Mouse (Mus musculus) T-helper 2 cell (primary cell): ENCODE data around the gene Hsd3b4.
"Not testable (repeated sequence)": the region's sequence is repeated elsewhere in the genome, so short reads cannot be mapped to it uniquely, and the experiment has no call there.

Experiments used
- in situ Hi-C: fragments of 300-600 bp; cut with MboI, MseI; formaldehyde crosslinking; loops from one replicate; pipeline ENCODE4 v1.15.1; 2025; ENCODE audit warnings: high pct_unique_total_duplicates

The Hsd3b4 gene

DNA sequence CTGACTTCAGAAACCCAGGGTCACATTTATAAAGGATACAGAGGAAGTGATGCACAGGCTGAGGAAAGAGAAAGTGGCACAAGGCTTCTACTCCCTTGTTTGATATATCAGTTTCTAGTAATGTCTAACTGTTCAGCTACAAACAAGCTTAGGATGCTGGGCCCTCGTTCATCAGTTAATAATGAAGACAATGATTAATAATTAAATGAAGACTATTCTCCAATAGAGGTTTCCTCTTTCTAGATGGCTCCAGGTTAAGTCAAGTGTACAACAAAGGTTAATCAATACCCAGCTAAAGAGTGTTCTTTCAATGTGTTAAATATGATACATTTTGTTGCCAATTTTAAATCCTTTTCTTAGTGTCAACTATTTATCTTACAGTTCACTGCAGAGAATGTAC lies at the start of gene Hsd3b4:
Hsd3b4 (minus strand) TSS at position 101 of the 400 bp plus-strand sequence.
- in situ Hi-C loops, result not testable (repeated sequence)

DNA sequence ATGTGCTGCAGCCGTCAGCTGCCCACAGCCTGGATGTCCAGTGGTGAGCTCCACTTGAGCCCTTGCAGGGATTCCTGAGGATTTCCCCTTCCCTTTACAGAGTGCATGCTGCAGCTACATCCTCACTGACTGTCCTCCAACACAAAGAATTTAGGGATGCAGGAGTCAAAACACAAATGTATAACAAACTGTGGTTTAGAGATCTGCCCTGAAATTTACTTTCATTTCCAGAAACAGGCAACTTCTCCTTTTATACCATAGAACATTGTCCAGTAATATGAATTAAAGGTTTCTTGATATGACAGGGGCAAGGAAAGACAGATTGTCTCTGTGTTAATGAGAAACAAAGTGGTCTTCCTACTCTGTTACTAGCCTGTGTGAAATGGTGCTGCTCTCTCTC lies 40.5 kb upstream of the Hsd3b4 start:
- in situ Hi-C loops, result loop anchor here (10.0 to 25.0 kb wide), 2 partner anchors 106 to 189 kb away; no protein-coding TSS in a partner anchor

DNA sequence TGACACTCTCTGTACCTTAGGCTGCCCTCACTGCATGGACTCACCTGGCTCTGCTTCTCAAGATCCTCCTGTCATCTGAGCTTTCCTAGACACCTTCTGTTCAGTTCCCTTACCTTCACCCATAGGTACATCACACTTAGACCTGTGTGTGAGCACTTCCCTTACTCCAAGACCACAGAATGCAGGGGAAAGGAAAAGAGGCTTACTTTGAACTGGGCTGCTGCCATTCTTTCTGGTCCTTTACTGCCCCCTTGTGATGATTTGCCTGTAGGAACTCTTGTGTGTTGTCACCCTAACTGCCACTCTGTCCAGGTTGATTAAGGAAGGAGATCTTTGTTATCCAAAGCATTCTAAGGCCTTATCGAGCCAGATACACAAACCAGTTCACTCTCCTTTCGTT lies 39.9 kb upstream of the Hsd3b4 start:
- in situ Hi-C loops, result loop anchor here (10.0 to 25.0 kb wide), 2 partner anchors 105 to 188 kb away; no protein-coding TSS in a partner anchor

DNA sequence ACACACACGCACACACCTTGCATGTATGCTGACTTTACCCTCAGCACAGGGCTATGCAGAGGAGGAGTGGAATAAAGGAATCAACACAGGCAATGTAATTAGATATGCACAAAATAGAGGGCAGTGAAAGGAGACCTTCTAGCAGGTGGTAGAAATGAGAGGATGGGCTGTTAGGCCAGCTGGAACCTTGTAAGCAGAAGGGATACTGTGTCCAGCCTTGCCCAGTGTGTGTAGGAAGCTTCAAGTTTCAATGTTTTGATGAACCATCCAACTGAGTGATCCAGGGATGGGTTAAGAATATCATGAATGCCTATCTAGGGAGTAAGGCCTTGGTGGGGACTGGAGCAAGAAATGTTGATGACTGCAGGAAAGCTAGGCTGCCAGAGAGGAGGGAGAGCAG lies 38.2 kb upstream of the Hsd3b4 start:
- in situ Hi-C loops, result not testable (repeated sequence)

DNA sequence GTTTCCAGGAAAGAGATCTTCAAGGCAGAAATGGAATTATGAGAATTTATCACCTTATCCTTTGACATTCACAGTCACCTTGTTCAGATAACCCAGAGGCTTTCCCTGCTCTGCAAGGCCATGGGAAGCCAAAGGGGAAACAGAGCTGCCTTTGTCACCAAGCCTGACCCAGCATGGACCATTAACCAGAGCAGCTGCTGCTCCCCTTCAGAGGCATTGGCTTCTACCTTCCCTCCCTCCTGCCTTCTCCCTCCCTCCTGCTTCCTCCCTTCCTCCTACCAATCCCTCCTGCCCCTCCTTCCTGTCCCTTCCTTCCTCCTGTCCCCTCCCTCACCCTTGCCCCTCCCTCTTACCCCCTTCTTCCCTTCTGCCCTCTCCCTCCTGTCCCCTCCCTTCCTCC lies 37.3 kb upstream of the Hsd3b4 start:
- in situ Hi-C loops, result not testable (repeated sequence)

DNA sequence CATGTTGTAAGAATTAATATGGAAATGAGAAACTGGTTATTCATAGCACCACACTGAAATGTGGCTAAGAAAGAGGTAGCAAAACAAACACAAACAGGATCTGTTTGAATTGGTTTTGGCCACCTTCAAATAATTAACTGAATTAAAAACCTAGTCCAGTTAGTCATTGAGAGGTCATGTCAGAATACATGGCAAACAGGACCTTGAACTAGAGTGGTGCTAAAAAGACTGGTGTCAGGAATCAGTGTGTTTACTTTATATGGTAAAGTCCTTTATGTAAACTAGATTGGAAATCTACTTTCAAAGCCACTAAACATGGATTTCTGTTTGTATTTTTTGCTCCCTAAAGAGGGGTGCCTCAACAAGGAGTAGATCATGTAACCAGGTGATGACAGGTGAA lies 14.7 kb upstream of the Hsd3b4 start:
- in situ Hi-C loops, result loop anchor here (5.0 kb wide), 2 partner anchors 57 to 58 kb away; no protein-coding TSS in a partner anchor

DNA sequence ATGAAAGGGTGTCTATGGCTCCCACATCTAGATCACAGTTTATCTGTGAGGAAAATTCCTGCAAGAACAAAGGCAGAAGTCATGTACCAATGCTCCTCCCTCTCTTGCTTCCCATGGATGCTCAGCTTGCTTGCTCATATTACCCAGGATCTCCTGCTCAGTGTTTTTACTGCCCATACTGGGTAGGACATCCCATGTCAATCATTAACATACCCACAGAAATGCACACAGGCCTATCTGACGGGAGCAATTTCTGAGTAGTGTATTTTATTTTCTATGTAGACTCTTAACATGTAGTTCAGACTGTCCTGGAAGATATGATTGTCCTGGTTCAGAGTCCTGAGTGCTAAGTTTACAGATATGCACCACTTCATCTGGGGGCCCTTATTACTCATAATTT lies 14.2 kb upstream of the Hsd3b4 start:
- in situ Hi-C loops, result loop anchor here (5.0 kb wide), 2 partner anchors 57 to 58 kb away; no protein-coding TSS in a partner anchor

DNA sequence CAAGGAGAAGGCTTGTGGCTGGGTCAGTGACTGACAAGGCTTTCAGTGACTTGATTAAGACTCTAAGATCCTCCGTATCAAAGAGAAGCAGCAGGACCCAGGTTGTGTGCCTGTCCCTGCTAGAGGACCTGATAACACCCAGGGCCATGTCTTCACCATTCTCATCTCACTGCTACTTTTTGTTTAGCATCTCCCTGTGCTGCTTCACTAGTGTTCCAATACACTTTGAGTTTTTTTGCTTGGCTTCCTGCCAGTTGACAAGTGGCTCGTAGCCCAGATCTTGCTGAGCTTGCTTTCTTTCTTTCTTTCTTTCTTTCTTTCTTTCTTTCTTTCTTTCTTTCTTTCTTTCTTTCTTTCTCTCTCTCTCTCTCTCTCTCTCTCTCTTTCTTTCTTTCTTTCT lies 12.5 kb upstream of the Hsd3b4 start:
- in situ Hi-C loops, result loop anchor here (5.0 kb wide), 2 partner anchors 55 to 60 kb away; no protein-coding TSS in a partner anchor

DNA sequence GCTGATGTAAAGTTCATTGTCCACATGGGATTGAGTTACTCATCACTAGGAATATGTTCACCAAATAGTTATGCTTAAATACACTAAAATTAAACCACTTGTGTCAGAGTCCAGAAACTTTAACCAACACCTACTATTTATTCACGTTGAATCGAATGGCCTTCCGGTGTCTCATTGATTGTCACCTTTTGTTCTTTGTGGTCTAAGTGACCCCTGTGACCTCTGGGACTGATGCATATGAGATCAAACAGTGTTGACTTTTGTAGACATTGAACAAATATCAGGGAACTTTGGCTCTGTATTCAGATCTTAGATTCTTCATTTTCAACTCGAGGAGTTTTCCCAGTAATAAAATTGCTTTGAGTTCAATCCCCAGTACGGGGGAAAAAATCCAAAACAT lies 3.1 kb downstream of the Hsd3b4 start:
- in situ Hi-C loops, result not testable (repeated sequence)

DNA sequence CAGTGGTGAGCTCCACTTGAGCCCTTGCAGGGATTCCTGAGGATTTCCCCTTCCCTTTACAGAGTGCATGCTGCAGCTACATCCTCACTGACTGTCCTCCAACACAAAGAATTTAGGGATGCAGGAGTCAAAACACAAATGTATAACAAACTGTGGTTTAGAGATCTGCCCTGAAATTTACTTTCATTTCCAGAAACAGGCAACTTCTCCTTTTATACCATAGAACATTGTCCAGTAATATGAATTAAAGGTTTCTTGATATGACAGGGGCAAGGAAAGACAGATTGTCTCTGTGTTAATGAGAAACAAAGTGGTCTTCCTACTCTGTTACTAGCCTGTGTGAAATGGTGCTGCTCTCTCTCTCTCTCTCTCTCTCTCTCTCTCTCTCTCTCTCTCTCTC lies 12.9 kb downstream of the Hsd3b4 start:
- in situ Hi-C loops, result loop anchor here (10.0 kb wide), 1 partner anchor 53 kb away; no protein-coding TSS in a partner anchor

DNA sequence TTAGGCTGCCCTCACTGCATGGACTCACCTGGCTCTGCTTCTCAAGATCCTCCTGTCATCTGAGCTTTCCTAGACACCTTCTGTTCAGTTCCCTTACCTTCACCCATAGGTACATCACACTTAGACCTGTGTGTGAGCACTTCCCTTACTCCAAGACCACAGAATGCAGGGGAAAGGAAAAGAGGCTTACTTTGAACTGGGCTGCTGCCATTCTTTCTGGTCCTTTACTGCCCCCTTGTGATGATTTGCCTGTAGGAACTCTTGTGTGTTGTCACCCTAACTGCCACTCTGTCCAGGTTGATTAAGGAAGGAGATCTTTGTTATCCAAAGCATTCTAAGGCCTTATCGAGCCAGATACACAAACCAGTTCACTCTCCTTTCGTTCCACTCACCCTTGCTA lies 13.6 kb downstream of the Hsd3b4 start:
- in situ Hi-C loops, result loop anchor here (10.0 kb wide), 1 partner anchor 52 kb away; no protein-coding TSS in a partner anchor

DNA sequence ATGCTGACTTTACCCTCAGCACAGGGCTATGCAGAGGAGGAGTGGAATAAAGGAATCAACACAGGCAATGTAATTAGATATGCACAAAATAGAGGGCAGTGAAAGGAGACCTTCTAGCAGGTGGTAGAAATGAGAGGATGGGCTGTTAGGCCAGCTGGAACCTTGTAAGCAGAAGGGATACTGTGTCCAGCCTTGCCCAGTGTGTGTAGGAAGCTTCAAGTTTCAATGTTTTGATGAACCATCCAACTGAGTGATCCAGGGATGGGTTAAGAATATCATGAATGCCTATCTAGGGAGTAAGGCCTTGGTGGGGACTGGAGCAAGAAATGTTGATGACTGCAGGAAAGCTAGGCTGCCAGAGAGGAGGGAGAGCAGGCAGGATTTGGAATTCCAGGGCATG lies 15.3 kb downstream of the Hsd3b4 start:
- in situ Hi-C loops, result loop anchor here (10.0 kb wide), 1 partner anchor 50 kb away; no protein-coding TSS in a partner anchor

DNA sequence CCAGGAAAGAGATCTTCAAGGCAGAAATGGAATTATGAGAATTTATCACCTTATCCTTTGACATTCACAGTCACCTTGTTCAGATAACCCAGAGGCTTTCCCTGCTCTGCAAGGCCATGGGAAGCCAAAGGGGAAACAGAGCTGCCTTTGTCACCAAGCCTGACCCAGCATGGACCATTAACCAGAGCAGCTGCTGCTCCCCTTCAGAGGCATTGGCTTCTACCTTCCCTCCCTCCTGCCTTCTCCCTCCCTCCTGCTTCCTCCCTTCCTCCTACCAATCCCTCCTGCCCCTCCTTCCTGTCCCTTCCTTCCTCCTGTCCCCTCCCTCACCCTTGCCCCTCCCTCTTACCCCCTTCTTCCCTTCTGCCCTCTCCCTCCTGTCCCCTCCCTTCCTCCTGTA lies 16.1 kb downstream of the Hsd3b4 start:
- in situ Hi-C loops, result loop anchor here (10.0 kb wide), 1 partner anchor 49 kb away; no protein-coding TSS in a partner anchor

DNA sequence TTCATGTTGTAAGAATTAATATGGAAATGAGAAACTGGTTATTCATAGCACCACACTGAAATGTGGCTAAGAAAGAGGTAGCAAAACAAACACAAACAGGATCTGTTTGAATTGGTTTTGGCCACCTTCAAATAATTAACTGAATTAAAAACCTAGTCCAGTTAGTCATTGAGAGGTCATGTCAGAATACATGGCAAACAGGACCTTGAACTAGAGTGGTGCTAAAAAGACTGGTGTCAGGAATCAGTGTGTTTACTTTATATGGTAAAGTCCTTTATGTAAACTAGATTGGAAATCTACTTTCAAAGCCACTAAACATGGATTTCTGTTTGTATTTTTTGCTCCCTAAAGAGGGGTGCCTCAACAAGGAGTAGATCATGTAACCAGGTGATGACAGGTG lies 38.8 kb downstream of the Hsd3b4 start:
- in situ Hi-C loops, result not testable (repeated sequence)

DNA sequence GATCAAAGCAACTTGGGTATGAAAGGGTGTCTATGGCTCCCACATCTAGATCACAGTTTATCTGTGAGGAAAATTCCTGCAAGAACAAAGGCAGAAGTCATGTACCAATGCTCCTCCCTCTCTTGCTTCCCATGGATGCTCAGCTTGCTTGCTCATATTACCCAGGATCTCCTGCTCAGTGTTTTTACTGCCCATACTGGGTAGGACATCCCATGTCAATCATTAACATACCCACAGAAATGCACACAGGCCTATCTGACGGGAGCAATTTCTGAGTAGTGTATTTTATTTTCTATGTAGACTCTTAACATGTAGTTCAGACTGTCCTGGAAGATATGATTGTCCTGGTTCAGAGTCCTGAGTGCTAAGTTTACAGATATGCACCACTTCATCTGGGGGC lies 39.3 kb downstream of the Hsd3b4 start:
- in situ Hi-C loops, result not testable (repeated sequence)

DNA sequence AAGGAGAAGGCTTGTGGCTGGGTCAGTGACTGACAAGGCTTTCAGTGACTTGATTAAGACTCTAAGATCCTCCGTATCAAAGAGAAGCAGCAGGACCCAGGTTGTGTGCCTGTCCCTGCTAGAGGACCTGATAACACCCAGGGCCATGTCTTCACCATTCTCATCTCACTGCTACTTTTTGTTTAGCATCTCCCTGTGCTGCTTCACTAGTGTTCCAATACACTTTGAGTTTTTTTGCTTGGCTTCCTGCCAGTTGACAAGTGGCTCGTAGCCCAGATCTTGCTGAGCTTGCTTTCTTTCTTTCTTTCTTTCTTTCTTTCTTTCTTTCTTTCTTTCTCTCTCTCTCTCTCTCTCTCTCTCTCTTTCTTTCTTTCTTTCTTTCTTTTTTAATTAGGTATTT lies 41.0 kb downstream of the Hsd3b4 start:
- in situ Hi-C loops, result loop anchor here (5.0 kb wide), 2 partner anchors 53 to 108 kb away; no protein-coding TSS in a partner anchor

DNA sequence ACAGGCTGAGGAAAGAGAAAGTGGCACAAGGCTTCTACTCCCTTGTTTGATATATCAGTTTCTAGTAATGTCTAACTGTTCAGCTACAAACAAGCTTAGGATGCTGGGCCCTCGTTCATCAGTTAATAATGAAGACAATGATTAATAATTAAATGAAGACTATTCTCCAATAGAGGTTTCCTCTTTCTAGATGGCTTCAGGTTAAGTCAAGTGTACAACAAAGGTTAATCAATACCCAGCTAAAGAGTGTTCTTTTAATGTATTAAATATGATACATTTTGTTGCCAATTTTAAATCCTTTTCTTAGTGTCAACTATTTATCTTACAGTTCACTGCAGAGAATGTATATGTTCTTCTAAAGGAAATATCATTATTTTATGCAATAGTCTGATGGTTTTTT lies 53.3 kb downstream of the Hsd3b4 start, which contains the start of gene Gm4450:
Gm4450 (minus strand) TSS at position 101 of the 400 bp plus-strand sequence.
- in situ Hi-C loops, result not testable (repeated sequence)

DNA sequence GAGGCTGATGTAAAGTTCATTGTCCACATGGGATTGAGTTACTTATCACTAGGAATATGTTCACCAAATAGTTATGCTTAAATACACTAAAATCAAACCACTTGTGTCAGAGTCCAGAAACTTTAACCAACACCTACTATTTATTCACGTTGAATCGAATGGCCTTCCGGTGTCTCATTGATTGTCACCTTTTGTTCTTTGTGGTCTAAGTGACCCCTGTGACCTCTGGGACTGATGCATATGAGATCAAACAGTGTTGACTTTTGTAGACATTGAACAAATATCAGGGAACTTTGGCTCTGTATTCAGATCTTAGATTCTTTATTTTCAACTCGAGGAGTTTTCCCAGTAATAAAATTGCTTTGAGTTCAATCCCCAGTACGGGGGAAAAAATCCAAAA lies 56.5 kb downstream of the Hsd3b4 start:
- in situ Hi-C loops, result not testable (repeated sequence)
